Mouse (Mus musculus) fibroblast of lung, adult 2 months (primary cell): ENCODE data around the gene Gm21170.
"Not testable (repeated sequence)": the region's sequence is repeated elsewhere in the genome, so short reads cannot be mapped to it uniquely, and the experiment has no call there.

ENCODE experiments used
- DNase-seq: peaks from one replicate; pipeline ENCODE4 v3.0.0-alpha.2; 2011; ENCODE audit warnings: low read depth

Gene Gm21170

GRCm38 (mm10) chrY:47690998-47691397, at the start of gene Gm21170:
Gm21170 (minus strand) TSS chrY:47691098.
- not testable (repeated sequence) for DNase-seq
